Mouse (Mus musculus) liver, adult 2 months (tissue): ENCODE measurements around the gene Msh5. TPM values are rescaled to one million over a fixed set of nuclear protein-coding genes. Genes with fewer than 3 reads are reported as not detected.
A peak's percentile ranks its signal among the peaks of the same experiment; 100 is the strongest.

ENCODE experiments used
- DNase-seq: peaks from one replicate; pipeline ENCODE4 v3.0.0-alpha.2; 2011; ENCODE audit warnings: low read depth, low spot score; ENCODE audit errors: extremely low read depth
- H3K27ac ChIP-seq: fragments of 200-500 bp; replicated peaks from 2 replicates; pipeline ENCODE4 v1.5.1; 2012; ENCODE audit warnings: low read depth, mild to moderate bottlenecking, control low read depth, inconsistent platforms, low read length; ENCODE audit not compliant: insufficient read depth
- H3K27me3 ChIP-seq: fragments of 200-500 bp; 2 replicates; pipeline ENCODE4 v1.6.1; 2012; ENCODE audit warnings: mild to moderate bottlenecking, moderate library complexity, low read length, inconsistent platforms; ENCODE audit not compliant: control insufficient read depth, insufficient read depth
- H3K36me3 ChIP-seq: fragments of 200-500 bp; 2 replicates; pipeline ENCODE4 v1.6.1; 2012; ENCODE audit warnings: low read length, inconsistent platforms; ENCODE audit not compliant: control insufficient read depth, insufficient read depth
- H3K4me1 ChIP-seq: fragments of 200-500 bp; 2 replicates; pipeline ENCODE4 v1.6.1; 2011; ENCODE audit warnings: low read length; ENCODE audit not compliant: control insufficient read depth, insufficient read depth
- H3K4me3 ChIP-seq: fragments of 200-500 bp; 2 replicates; pipeline ENCODE4 v1.5.1; 2011; ENCODE audit warnings: low read depth, mild to moderate bottlenecking, control low read depth, low read length, moderate library complexity; ENCODE audit not compliant: insufficient read depth
- H3K79me2 ChIP-seq: fragments of 200-500 bp; 2 replicates; pipeline ENCODE4 v1.6.1; 2012; ENCODE audit warnings: inconsistent platforms, mild to moderate bottlenecking, low read length, moderate library complexity; ENCODE audit not compliant: control insufficient read depth, insufficient read depth
- H3K9ac ChIP-seq: fragments of 200-500 bp; 2 replicates; pipeline ENCODE4 v1.6.1; 2012; ENCODE audit warnings: low read depth, mild to moderate bottlenecking, control low read depth, inconsistent platforms, low read length
- CTCF ChIP-seq: fragments of 200-500 bp; IDR thresholded peaks from 2 replicates; pipeline ENCODE4 v1.5.1; 2011; ENCODE audit warnings: low read depth, low read length, control low read depth
- POLR2A ChIP-seq: fragments of 200-500 bp; IDR thresholded peaks from 2 replicates; pipeline ENCODE4 v1.6.1; 2011; ENCODE audit warnings: low read length, control low read depth; ENCODE audit not compliant: insufficient read depth; ENCODE audit errors: extremely low read depth
- WGBS: fragments of 180-500 bp; shearing (Covaris S2); methylation state at CpG from one replicate; pipeline ENCODE4 v1.1.7; 2018; 5-methylcytosine and 5-hydroxymethylcytosine counted together
- polyA plus RNA-seq: library from polyadenylated mRNA; depleted of rRNA; stranded (reverse); fragments of >200 nt; gene quantifications from 2 replicates; pipeline ENCODE4 v1.2.3, GENCODE M21; 2012; rRNA removed
- total RNA-seq: library from RNA; depleted of rRNA; stranded (reverse); fragments of >200 nt; gene quantifications from 2 replicates; pipeline ENCODE4 v1.2.3, GENCODE M21; 2014; rRNA removed

The Msh5 gene
- total RNA-seq: 1.0 and 2.0 TPM in 2 replicates
- 1.1 and 3.9 TPM in 2 replicates for polyA plus RNA-seq

GRCm38 (mm10) chr17:35046681-35047455 lies at the start of gene Msh5:
Msh5 (minus strand) TSS chr17:35046745.
- peaks cover 16% of the 10 kb centered on the region for H3K4me1 ChIP-seq
- H3K4me3 ChIP-seq: peak within 1 kb of the TSS; percentile 59
- under 1% methylated on average over 33 of the region's 33 CpGs for WGBS
- peak within 1 kb of the TSS; percentile 96 for H3K27ac ChIP-seq
- DNase-seq: peak; percentile 94
- H3K79me2 ChIP-seq: no peaks in the 10 kb centered on the region
- TF ChIP-seq POLR2A (no peak), CTCF (no peak)
- no peaks in the 10 kb centered on the region for H3K27me3 ChIP-seq
- H3K9ac ChIP-seq: peak within 1 kb of the TSS; percentile 78
- no peaks in the 10 kb centered on the region for H3K36me3 ChIP-seq

- TF ChIP-seq CTCF: no peak
- TF ChIP-seq POLR2A: no peak
- H3K36me3 ChIP-seq: peaks cover 3% of the 10 kb centered on the region; the same call in 1 of the 2 replicates
- H3K9ac ChIP-seq: no peak overlapping the region
- no peaks in the 10 kb centered on the region for H3K27me3 ChIP-seq
- WGBS: 87% methylated on average over 15 of the region's 15 CpGs
- DNase-seq: no peak
- H3K4me1 ChIP-seq: peaks cover 4% of the 10 kb centered on the region; the same call in 1 of the 2 replicates
- H3K4me3 ChIP-seq: no peak overlapping the region
- peaks cover 4% of the 10 kb centered on the region for H3K79me2 ChIP-seq
- no peak overlapping the region for H3K27ac ChIP-seq
These were observed 48.2 kb upstream of the Msh5 start for GRCm38 (mm10) chr17:35094475-35095365.

- 0 out of 2 replicates have a peak, but pooled peaks cover 2% of the 10 kb centered on the region for H3K36me3 ChIP-seq
- no peaks in the 10 kb centered on the region for H3K27me3 ChIP-seq
- WGBS: 90% methylated on average over 14 of the region's 14 CpGs
- no peak for TF ChIP-seq POLR2A
- TF ChIP-seq CTCF: no peak
- peaks cover 7% of the 10 kb centered on the region for H3K79me2 ChIP-seq
- H3K9ac ChIP-seq: no peak overlapping the region
- no peak for DNase-seq
- H3K4me1 ChIP-seq: peaks cover 4% of the 10 kb centered on the region; the same call in 1 of the 2 replicates
- no peak overlapping the region for H3K4me3 ChIP-seq
- no peak overlapping the region for H3K27ac ChIP-seq
These were observed 46.1 kb upstream of the Msh5 start for GRCm38 (mm10) chr17:35092403-35093198.

GRCm38 (mm10) chr17:35090166-35090932 lies 43.8 kb upstream of the Msh5 start:
- H3K27me3 ChIP-seq: no peaks in the 10 kb centered on the region
- peaks cover 7% of the 10 kb centered on the region for H3K79me2 ChIP-seq
- peak overlapping the region; percentile 48 for H3K27ac ChIP-seq
- 0 out of 2 replicates have a peak, but pooled peaks cover 2% of the 10 kb centered on the region for H3K36me3 ChIP-seq
- 50% methylated on average over 8 of the region's 8 CpGs for WGBS
- peak overlapping the region; percentile 99; the same call in 1 of the 2 replicates for H3K4me3 ChIP-seq
- peak overlapping the region; percentile 43; the same call in 1 of the 2 replicates for H3K9ac ChIP-seq
- DNase-seq: peak; percentile 74
- peaks cover 4% of the 10 kb centered on the region; the same call in 1 of the 2 replicates for H3K4me1 ChIP-seq
- TF ChIP-seq CTCF (no peak), POLR2A (no peak)
